Mouse (Mus musculus) thymus, postnatal 10 days (tissue): ENCODE results near the gene Zbtb2.
A peak's percentile ranks its signal among the peaks of the same experiment; 100 is the strongest.

Experiments used
- DNase-seq, 2 experiments: peaks; one replicate each; pipeline ENCODE4 v3.0.0; 2021; ENCODE audit warnings: low spot score in 2 of 2

Zbtb2 gene

DNA sequence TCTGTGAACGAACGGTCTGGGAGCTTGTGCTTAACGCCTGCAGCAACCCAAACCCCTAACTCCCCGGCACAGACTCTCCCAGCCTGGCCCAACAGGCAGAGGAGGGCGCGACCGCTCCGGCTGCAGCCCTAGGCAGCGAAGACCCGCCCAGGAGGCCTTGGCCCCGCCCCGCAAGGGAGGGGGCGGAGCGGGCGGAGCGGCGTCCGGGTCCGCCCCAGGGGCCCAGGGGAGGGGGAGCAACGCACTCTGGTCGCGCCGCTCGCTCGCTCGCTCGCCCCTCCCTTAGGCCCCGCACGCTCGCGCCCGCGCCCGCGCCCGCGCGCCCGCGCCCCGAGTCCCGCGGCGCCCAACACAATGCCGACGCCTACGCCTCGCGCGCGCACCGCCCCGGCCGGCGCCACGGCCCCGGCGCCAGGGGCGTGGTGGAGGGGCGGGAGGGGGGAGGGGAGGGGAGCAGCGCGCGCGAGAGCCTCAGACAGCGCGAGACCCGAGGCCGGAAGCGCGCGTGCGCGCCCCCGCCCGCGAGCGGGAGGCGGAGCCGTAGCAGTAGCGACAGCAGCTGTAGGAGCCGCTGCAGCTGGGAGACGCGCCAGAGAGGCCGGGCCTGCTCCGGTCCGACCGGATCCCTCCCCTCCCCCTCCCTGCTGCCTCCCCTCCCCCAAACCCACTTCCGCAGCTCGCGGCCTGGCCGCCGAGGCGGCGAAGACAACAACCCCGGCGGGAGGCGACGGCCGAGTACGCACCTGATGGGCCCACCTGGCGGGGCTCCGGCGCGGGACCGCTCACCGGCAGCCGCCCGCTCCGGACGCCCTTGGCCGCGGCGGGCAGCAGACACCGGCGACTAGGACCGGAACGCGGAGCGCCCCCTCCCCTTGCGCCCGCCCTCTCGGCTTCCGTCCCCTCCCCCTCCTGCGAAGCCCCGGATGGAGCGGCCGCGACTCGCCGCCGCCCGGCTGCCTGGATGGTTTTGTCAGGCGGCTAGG, 1.0 kb downstream of the Zbtb2 start:
- peak; percentile 93 to 95 for DNase-seq

- DNase-seq: no peak
Observed at GRCm38 (mm10) chr10:4384244-4384643, 3.7 kb downstream of the Zbtb2 start.

DNA sequence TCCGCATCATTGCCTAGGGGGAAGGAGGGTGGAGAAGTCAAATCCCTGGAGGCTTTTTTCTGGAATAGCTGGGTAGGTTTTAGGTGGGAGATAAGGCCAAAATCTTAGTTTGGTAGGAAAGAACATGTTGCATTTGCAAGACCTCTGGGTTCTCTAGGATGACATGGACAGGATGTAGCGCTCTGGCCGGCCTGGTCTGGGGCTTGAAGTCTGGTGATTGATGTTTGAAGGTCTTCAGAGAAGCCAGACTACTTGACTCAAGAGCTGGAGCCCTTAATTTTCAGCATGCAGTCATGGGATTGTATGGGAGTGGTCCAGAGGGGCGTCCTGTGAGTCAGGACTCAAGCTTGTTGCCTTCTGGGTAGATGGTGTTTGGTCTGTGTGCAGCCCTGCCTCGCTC, 7.2 kb downstream of the Zbtb2 start:
- no peak for DNase-seq

DNA sequence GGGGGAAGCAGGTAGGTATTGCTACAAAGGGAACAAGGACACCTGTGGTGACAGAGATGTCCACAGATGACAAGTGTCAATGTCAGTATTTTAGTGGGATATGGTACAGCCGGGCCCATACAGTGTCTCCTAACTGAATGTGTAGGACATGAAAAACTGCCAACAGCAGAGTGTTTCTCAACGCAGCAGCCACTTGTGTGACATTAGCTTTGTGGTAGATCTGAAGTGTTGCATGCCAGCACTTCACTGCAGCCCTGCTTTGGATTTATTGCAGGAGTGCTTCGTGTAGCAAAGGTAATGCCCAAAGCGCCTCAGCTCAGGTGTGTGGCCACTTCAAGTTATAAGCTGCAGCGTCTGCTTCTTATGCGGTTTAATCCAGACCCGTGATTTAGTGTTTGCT, 11.0 kb downstream of the Zbtb2 start:
- DNase-seq: no peak

DNA sequence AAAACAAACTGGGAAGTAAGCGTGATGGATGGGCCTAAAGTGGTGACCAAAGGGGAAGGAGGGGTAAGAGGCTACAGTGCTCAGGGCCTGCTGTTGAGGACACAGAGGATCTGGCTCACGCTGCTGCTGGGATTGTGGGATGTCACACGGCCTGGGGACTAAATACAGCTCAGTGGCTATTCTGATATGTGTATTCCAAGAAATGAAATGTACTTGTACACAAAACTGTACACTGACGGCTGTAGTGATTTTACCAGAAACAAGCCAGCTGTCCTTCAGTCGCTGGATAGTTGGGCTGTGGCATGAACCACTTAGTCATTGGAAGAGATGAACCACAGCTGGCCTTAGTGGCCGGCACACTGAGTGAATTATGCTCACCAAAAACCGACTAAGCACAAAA, 11.4 kb downstream of the Zbtb2 start:
- no peak for DNase-seq

DNA sequence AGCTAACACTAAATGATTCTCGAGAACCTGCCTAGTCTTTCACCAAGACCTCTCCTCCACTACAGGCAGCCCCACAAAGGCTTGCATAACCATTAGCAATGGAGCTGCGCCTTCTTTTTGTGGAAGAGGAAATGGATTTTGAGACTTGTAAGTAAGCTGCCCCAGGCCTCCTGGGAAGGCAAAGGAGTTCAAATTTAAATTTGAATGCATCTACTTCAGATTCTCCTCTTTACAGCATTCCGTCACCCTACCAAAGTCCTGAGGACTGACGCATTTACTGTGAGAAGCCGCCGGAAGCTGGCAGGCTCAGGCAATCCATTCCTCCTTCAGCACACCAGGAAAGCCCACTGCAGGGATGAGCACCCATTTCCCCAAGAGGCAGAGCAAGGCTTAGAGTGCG, 12.6 kb downstream of the Zbtb2 start:
- DNase-seq: no peak

DNA sequence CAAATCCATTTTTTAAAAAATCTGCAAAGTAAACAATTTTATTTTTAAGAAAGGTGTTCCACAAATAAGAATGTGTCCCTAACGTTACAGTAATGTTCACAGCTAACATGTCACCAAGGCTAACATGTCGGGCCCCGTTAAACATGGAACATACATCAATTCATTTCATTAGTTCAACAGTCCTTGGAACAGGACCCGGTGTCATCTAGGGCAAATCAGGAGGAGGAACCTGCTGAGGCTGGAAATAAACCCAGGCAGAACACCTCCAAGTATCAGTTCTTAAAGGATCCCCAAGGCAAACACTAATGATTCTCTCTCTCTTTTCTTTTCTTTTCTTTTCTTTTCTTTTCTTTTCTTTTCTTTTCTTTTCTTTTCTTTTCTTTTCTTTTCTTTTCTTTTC, 13.2 kb downstream of the Zbtb2 start:
- DNase-seq: no peak

DNA sequence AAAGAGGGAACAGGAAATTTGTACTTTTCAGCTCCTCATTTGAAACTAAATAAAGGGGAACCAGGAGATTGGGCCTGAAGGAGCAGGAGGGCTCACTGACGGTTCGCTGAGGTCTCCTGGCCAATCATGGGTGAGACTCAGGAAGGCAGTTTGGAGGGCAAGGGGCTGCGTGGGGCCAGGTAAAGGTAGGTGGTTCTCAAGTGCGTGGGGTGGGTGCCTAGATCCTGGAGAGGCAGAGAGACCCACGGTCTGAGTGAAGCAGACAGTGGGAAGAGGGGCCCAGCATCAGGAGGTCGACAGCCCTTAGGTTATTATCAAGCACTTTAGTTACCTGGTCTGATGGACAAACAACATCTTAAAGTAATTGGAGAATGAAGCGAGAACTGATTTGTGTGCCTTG, 13.7 kb downstream of the Zbtb2 start:
- no peak for DNase-seq

DNA sequence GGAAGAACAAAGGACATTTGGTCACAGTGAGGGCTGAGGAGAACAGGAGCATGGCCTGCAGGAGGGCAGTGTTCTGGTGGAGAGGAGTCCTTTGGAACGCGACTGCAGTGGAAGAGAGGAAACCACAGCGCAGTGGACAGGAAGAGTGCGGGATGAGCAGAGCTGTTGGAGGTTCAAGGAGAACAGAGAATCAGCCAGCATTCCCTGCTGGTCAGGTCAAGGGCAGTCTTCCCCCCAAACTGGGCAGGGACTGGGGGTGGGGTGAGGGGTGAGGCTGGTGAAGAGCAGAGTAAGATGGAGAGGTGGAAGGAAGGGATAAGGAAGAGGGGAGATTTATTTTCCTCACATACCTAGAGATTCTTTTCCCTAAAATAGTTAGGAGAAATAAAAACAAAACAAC, 14.3 kb downstream of the Zbtb2 start:
- no peak for DNase-seq

DNA sequence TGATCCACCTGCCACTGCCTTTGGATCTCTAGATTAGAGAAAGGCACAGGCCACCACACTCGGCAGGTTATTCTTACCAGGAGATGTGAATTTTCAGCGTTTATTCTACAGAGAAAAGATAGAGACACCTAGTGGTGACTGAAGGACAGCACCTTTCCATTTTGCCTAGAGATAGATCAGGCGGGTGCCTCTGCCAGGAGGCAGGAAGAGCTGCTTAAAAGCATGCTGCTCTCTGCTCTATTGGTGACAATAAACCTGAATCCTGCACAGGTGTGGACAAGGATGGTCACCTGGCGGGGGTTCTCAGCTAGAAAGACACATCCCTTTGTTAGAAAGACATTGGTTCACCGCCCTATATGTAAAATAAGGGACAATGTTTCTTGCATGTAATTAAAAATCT, 15.9 kb downstream of the Zbtb2 start:
- peak; percentile 32 to 57 for DNase-seq

- peak; percentile 39 to 52 for DNase-seq
Observed at GRCm38 (mm10) chr10:4370105-4370504, 17.8 kb downstream of the Zbtb2 start.

- DNase-seq: no peak
Observed at GRCm38 (mm10) chr10:4364618-4365017, 23.3 kb downstream of the Zbtb2 start.

DNA sequence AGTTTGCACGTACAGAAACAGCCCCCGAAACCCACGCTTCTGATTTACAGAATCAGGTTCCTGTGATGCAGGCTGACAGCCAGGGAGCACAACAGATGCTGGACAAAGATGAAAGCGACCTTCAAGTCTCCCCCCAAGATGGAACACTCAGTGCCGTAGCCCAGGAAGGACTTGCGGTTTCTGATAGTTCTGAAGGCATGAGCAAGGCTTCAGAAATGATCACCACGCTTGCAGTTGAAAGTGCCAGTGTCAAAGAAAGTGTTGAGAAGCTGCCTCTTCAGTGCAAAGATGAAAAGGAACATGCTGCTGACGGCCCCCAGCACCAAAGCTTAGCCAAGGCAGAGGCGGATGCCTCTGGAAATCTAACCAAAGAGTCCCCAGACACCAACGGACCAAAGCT, 30.5 kb downstream of the Zbtb2 start:
- DNase-seq: no peak

GRCm38 (mm10) chr10:4356640-4357039, 31.3 kb downstream of the Zbtb2 start:
- peak in 1 of 2 experiments; percentile 25 for DNase-seq

- peak in 1 of 2 experiments; percentile 33 for DNase-seq
Observed at GRCm38 (mm10) chr10:4355882-4356451, 31.9 kb downstream of the Zbtb2 start.

- DNase-seq: no peak
Observed at GRCm38 (mm10) chr10:4354371-4355260, 33.3 kb downstream of the Zbtb2 start.

DNA sequence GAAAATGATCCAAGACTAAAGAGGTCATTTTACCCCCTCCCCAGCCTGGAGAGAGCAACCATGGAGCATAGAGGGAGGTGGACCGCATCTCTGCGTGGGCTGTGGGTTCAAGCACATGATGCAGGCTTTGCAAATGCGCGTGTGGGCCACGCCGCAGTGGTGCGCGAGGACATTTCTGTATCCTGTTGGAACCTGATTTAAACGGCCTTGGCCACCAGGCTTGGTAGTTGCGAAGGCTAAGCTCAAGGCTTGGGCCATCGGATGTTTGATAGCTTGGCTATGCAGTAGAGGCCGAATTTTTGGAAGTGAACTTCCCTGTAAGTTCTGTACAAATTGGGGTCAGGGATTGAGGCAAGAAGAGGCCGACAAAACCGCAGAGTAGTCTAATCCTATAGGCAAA, 40.3 kb downstream of the Zbtb2 start:
- no peak for DNase-seq

DNA sequence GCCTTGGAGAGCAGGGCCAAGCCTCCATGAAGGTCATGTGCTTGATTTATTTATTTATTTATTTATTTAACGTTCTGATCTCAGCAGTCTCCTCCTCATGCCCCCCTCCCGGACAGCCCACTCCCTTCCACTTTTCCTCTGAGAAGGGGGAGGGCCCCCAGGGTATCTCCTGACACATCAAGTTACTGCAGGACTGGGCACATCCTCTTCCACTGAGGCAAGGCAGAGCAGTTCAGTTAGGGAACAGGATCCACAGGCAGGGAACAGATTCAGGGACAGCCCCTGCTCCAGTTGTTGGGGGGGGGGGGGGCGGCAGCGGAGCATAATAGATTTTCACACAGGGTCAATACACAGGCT, 40.8 kb downstream of the Zbtb2 start:
- DNase-seq: no peak

DNA sequence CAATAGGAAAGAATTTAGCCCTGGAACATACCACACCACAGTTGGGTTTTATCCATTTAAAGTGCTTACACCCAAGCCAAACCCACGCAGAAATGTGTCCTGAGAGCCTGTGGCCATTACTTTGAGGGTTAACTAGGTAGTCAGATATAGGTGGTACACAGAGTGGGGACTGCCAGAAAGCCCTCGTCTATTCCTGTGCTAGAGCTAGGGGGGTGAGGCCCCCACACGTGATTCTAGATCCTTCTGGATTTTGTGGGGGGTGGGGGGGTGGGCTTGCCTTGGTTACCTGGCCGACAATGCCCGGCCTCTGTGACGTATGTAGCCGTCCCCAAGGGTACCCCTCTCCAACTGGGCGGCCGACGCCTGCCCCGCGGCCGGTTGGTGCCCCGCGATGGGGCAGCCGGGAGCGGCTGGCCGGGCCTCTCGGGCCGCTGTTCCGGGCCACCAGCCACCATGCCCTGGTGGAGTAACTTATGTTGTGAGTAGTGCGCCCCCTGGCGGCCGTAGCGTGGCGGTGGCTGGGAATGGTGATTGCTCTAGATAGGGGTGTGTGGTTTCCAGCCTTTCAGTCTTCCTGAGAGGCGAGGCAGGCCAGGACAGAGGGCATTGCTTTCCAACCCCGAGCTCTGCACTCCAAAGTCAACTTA, 41.3 kb downstream of the Zbtb2 start:
- DNase-seq: peak; percentile 75 to 86

- DNase-seq: peak; percentile 27 to 56
Observed at GRCm38 (mm10) chr10:4341430-4341829, 46.5 kb downstream of the Zbtb2 start.

DNA sequence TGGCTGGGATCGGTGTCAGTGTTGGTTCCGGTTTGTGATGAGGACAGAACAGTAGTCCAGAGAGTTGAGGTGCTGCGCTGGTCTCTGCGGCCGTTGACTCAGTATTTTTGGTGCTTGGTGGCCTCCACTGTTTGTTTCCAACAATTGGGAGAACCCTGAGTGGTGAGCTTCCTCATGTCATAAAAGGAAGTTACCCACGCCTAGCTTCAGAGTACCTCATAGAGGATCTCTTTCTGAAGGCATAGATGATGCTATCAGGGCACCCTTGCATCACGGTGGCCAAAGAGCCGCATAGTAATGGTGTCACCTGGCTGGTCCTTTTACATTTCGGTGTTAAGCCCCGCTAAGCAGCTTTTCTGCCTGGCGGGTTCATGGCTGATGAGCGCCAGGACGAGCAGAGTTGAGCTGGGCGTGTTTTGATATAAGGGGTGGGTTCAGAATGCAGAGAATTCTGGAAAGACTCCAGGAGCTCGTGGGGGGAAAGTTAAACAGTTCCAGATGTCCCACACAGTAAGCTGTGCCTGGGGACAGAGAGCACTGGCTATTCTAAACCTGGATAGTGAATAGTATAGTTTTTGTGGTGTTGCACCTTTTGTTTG, 48.9 kb downstream of the Zbtb2 start:
- no peak for DNase-seq
